Mouse (Mus musculus) stomach, postnatal 0 days (tissue): ENCODE measurements around the gene Skil.

Source experiments
- CTCF ChIP-seq: IDR thresholded peaks from 2 replicates; pipeline ENCODE4 v1.5.1; 2016; ENCODE audit warnings: antibody characterized with exemption, low read depth, mild to moderate bottlenecking, moderate library complexity
- EP300 ChIP-seq: optimal IDR thresholded peaks from 2 replicates; pipeline ENCODE3; 2016; ENCODE audit warnings: antibody characterized with exemption

GRCm38 (mm10) chr3:31107674-31108073, 12.8 kb downstream of the Skil start:
- TF ChIP-seq CTCF (no peak), EP300 (no peak)
